14 mouse cellular contexts compared by ENCODE assay signal in the genomic region with DNA sequence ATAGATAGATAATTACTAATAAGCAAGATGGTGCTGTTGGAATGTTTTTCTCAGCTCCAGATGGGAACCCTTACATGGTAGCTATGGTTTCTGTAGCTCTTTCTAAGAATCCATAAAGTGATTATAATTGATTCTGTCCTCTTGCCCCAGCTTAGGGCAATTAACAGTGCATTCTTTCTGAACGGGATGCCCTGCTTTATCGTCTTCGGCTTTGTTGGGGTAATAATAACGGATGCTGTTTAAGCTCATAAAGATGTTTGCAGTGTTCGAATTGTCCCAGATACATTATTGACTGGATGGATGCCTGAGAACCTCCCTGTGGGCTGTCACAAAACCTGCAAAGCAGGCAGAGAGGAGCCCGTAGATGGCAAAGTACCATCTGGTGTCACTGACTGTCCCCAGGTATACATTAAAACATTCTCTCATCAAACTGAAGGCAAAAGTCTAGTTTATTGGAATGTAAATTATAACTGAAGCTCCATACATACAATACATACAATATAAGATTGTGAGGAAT.
"Had no signal": no experiment of that assay in that cellular context is flagged by ENCODE, and none has a peak within 500 bp of the region (broad histone marks: within the 10 kb centered on the region; RNA-seq: fewer than 3 reads in every experiment).

No protein-coding gene starts in this region.

- DNase-seq: right cerebral cortex, adult 18-20 months; right cerebral cortex, postnatal 14 days; right cerebral cortex, postnatal 25 days; right cerebral cortex, postnatal 4 days; spleen, adult 18-20 months; thymus, adult 18-20 months; thymus, adult 2 months; thymus, postnatal 14 days; thymus, postnatal 25 days; thymus, postnatal 36 days; thymus, postnatal 4 days had no signal

- H3K9me3 ChIP-seq: neural tube, embryonic 12.5 days; stomach, embryonic 15.5 days had no signal

- H3K4me2 ChIP-seq: neural tube, embryonic 12.5 days; stomach, embryonic 15.5 days had no signal

- H3K4me1 ChIP-seq: neural tube, embryonic 12.5 days; stomach, embryonic 15.5 days had no signal

- H3K4me3 ChIP-seq: neural tube, embryonic 12.5 days; stomach, embryonic 15.5 days had no signal

- H3K27ac ChIP-seq: neural tube, embryonic 12.5 days; stomach, embryonic 15.5 days; stomach, postnatal 0 days had no signal

- H3K9ac ChIP-seq: neural tube, embryonic 12.5 days; stomach, embryonic 15.5 days had no signal

- H3K27me3 ChIP-seq: neural tube, embryonic 12.5 days; stomach, embryonic 15.5 days had no signal

- H3K36me3 ChIP-seq: neural tube, embryonic 12.5 days; stomach, embryonic 15.5 days had no signal
